Mouse (Mus musculus) embryo, embryonic 11 days (tissue): ENCODE measurements around the gene Otulin.

Source experiments
- DNase-seq: peaks from one replicate; pipeline ENCODE4 v3.0.0-alpha.2; 2015

Otulin gene

GRCm38 (mm10) chr15:27656626-27657025, 26.1 kb upstream of the Otulin start:
- DNase-seq: no peak

GRCm38 (mm10) chr15:27655015-27655414, 24.5 kb upstream of the Otulin start:
- peak; percentile 73 for DNase-seq

- peak; percentile 61 for DNase-seq
These were observed 17.2 kb upstream of the Otulin start for GRCm38 (mm10) chr15:27647686-27648085.

- no peak for DNase-seq
These were observed 16.2 kb upstream of the Otulin start for GRCm38 (mm10) chr15:27646665-27647064.

GRCm38 (mm10) chr15:27645250-27645649, 14.8 kb upstream of the Otulin start:
- DNase-seq: no peak

GRCm38 (mm10) chr15:27642895-27643294, 12.4 kb upstream of the Otulin start:
- peak; percentile 10 for DNase-seq

- DNase-seq: no peak
These were observed 10.7 kb upstream of the Otulin start for GRCm38 (mm10) chr15:27641171-27641570.

GRCm38 (mm10) chr15:27633941-27634900, 3.7 kb upstream of the Otulin start:
- DNase-seq: no peak

- DNase-seq: peak; percentile 26
These were observed 493 bp downstream of the Otulin start for GRCm38 (mm10) chr15:27629800-27630600.

- DNase-seq: no peak
These were observed 1.4 kb downstream of the Otulin start for GRCm38 (mm10) chr15:27629046-27629445.

GRCm38 (mm10) chr15:27627794-27628193, 2.7 kb downstream of the Otulin start:
- DNase-seq: no peak

GRCm38 (mm10) chr15:27626314-27626713, 4.2 kb downstream of the Otulin start:
- DNase-seq: no peak

- no peak for DNase-seq
These were observed 4.6 kb downstream of the Otulin start for GRCm38 (mm10) chr15:27625890-27626255.

GRCm38 (mm10) chr15:27625014-27625889, 5.2 kb downstream of the Otulin start:
- no peak for DNase-seq

- DNase-seq: no peak
These were observed 7.2 kb downstream of the Otulin start for GRCm38 (mm10) chr15:27623286-27623685.

- no peak for DNase-seq
These were observed 9.9 kb downstream of the Otulin start for GRCm38 (mm10) chr15:27620475-27621185.

- DNase-seq: no peak
These were observed 10.8 kb downstream of the Otulin start for GRCm38 (mm10) chr15:27619683-27620082.

- no peak for DNase-seq
These were observed 11.5 kb downstream of the Otulin start for GRCm38 (mm10) chr15:27618778-27619533.

GRCm38 (mm10) chr15:27617227-27617626, 13.3 kb downstream of the Otulin start:
- no peak for DNase-seq

- DNase-seq: no peak
These were observed 14.3 kb downstream of the Otulin start for GRCm38 (mm10) chr15:27616159-27616558.

GRCm38 (mm10) chr15:27613255-27613654, 17.2 kb downstream of the Otulin start:
- no peak for DNase-seq
